Mouse (Mus musculus): Measurements from ENCODE around the gene Gprc5a. TPM values are rescaled to one million over a fixed set of nuclear protein-coding genes. Genes with fewer than 3 reads are reported as not detected.

Gene Gprc5a
- polyA plus RNA-seq, 1 experiment, result 46.0 TPM

DNA sequence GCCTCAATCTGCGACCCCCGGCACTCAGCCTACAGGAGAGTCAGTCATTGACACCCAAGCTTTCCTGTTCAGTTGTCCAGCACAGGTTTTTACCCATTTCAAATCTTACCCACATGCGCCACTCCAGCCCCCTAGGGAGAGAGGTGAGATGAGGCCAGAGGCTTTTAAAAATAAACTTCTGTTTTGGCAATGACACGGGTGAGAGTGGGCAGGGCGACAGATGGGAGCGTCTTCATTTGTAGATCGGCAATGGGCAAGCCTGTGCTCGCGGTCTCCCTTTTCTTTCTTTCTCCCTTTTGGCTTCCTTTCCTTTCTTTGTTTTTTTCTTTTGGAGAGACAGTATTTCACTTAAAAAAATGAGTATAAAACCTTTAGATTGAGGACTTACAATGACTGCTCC lies 68.0 kb downstream of the Gprc5a start:
- H3K4me1 ChIP-seq (ENCODE audit: control insufficient read depth, insufficient read depth, low read length), result peaks cover 1% of the 10 kb centered on the region
- H3K9ac ChIP-seq (ENCODE audit: low read depth, poor library complexity, severe bottlenecking), result no peak overlapping the region
- H3K36me3 ChIP-seq (ENCODE audit: control insufficient read depth, insufficient read depth, low read length, poor library complexity, severe bottlenecking), result no peaks in the 10 kb centered on the region
- H3K27ac ChIP-seq (ENCODE audit: insufficient read depth, low read length), result no peak overlapping the region
- H3K4me3 ChIP-seq (ENCODE audit: low read depth, low read length), result no peak overlapping the region
- TF ChIP-seq POLR2A (IDR thresholded peaks at IDR 0.05; ENCODE audit: insufficient read depth, low read length) (no peak), CTCF (IDR thresholded peaks at IDR 0.05; ENCODE audit: low read depth, low read length) (no peak), EP300 (IDR thresholded peaks at IDR 0.05; ENCODE audit: insufficient read depth, low read depth, low read length) (no peak)
- H3K9me3 ChIP-seq (replicated peaks; ENCODE audit: control insufficient read depth, insufficient read depth, low read length, poor library complexity, severe bottlenecking), result no peaks in the 10 kb centered on the region
- no peaks in the 10 kb centered on the region for H3K27me3 ChIP-seq (ENCODE audit: control insufficient read depth, insufficient read depth, low read length, poor library complexity, severe bottlenecking)

Other genes with a start within 250 kb of the Gprc5a start
- 6.1 and 7.6 TPM in 2 replicates for gene Crebl2, start 235.5 kb upstream of the Gprc5a start, polyA plus RNA-seq (2011; ENCODE audit: insufficient read depth, insufficient read length, low read depth, missing spikeins)
- gene Gpr19, start 167.1 kb upstream of the Gprc5a start, polyA plus RNA-seq (2011; ENCODE audit: insufficient read depth, insufficient read length, low read depth, missing spikeins), result 26.3 and 26.8 TPM in 2 replicates
- 37.2 and 38.4 TPM in 2 replicates for gene Cdkn1b, start 145.2 kb upstream of the Gprc5a start, polyA plus RNA-seq (2011; ENCODE audit: insufficient read depth, insufficient read length, low read depth, missing spikeins)
- 0.39 and 0.49 TPM in 2 replicates for gene Apold1, start 83.9 kb upstream of the Gprc5a start, polyA plus RNA-seq (2011; ENCODE audit: insufficient read depth, insufficient read length, low read depth, missing spikeins)
- 114 and 123 TPM in 2 replicates for gene Ddx47, start 54.0 kb upstream of the Gprc5a start, polyA plus RNA-seq (2011; ENCODE audit: insufficient read depth, insufficient read length, low read depth, missing spikeins)
- not detected in 2 replicates for gene Gprc5d, start 52.6 kb downstream of the Gprc5a start, polyA plus RNA-seq (2011; ENCODE audit: insufficient read depth, insufficient read length, low read depth, missing spikeins)
- gene Fam234b, start 132.3 kb downstream of the Gprc5a start, polyA plus RNA-seq (2011; ENCODE audit: insufficient read depth, insufficient read length, low read depth, missing spikeins), result 6.3 and 7.4 TPM in 2 replicates
- gene Hebp1, start 132.4 kb downstream of the Gprc5a start, polyA plus RNA-seq (2011; ENCODE audit: insufficient read depth, insufficient read length, low read depth, missing spikeins), result 12.8 and 13.5 TPM in 2 replicates
- gene Gsg1, start 188.7 kb downstream of the Gprc5a start, polyA plus RNA-seq (2011; ENCODE audit: insufficient read depth, insufficient read length, low read depth, missing spikeins), result 0.62 TPM in 1 of 2 replicates, not detected in the other
- gene Pbp2, start 244.8 kb downstream of the Gprc5a start, polyA plus RNA-seq (2011; ENCODE audit: insufficient read depth, insufficient read length, low read depth, missing spikeins), result 0.48 TPM in 1 of 2 replicates, not detected in the other